Mouse (Mus musculus) megakaryocyte, embryonic 14.5 days (primary cell): ENCODE data around the gene Pip4k2b. TPM values are rescaled to one million over a fixed set of nuclear protein-coding genes. Genes with fewer than 3 reads are reported as not detected.

ENCODE experiments used
- H3K27me3 ChIP-seq: replicated peaks from 2 replicates; pipeline ENCODE3; 2012; ENCODE audit warnings: inconsistent platforms
- H3K36me3 ChIP-seq: replicated peaks from 2 replicates; pipeline ENCODE3; 2012; ENCODE audit warnings: low read length, inconsistent platforms, mixed read lengths
- H3K4me1 ChIP-seq: 2 replicates; pipeline ENCODE4 v1.6.1; 2012; ENCODE audit warnings: inconsistent platforms
- H3K4me3 ChIP-seq: replicated peaks from 2 replicates; pipeline ENCODE3; 2012; ENCODE audit warnings: moderate library complexity, mild to moderate bottlenecking, inconsistent platforms
- H3K9me3 ChIP-seq: 2 replicates; pipeline ENCODE4 v1.6.1; 2012; ENCODE audit warnings: inconsistent platforms
- FLI1 ChIP-seq: IDR thresholded peaks from 2 replicates; pipeline ENCODE4 v1.6.1; 2012; ENCODE audit warnings: low read length, inconsistent platforms, mixed read lengths
- GATA1 ChIP-seq: IDR thresholded peaks from 3 replicates; pipeline ENCODE4 v1.6.1; 2012; ENCODE audit warnings: mixed read lengths, low read length, inconsistent platforms, borderline replicate concordance
- polyA plus RNA-seq: library from polyadenylated mRNA; stranded (reverse); fragments of >175 nt; gene quantifications from 2 replicates; pipeline ENCODE4 v1.2.3, GENCODE M21; 2012; ENCODE audit warnings: low replicate concordance; ENCODE audit not compliant: insufficient read depth

The Pip4k2b gene
- polyA plus RNA-seq, 1 experiment: 31.7 TPM

DNA sequence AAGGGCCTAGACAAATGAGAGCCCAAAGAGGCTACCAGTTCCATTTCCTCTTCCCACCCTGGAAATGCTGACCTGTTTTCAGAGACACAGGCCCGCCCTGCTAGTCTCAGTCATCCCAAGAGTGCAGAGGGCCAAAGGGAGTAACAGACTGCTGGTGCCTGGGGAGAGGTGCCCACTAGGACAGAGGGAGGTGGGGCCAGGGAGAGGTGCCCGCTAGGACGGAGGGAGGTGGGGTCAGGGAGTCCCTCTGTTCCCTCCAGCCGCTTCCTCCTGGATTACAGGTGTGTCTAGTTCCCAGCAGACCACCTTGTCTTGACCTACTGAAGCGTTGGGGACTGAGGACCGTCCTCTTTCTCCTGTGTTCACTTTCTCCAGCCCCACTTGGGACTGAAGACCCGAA lies 59.7 kb downstream of the Pip4k2b start:
- peaks cover 32% of the 10 kb centered on the region for H3K36me3 ChIP-seq

GRCm38 (mm10) chr11:97684063-97684680 lies 60.3 kb downstream of the Pip4k2b start:
- Histone ChIP-seq H3K4me1 (peaks cover 38% of the 10 kb centered on the region), H3K36me3 (peaks cover 35% of the 10 kb centered on the region), H3K27me3 (peaks cover 29% of the 10 kb centered on the region), H3K9me3 (no peaks in the 10 kb centered on the region), H3K4me3 (peak overlapping the region; percentile 19)
- TF ChIP-seq FLI1 (no peak), GATA1 (no peak)

More for the DNA sequence above, 59.7 kb downstream of the Pip4k2b start:
- Histone ChIP-seq H3K27me3 (peaks cover 28% of the 10 kb centered on the region), H3K9me3 (no peaks in the 10 kb centered on the region), H3K4me3 (peak overlapping the region; percentile 28), H3K4me1 (peaks cover 38% of the 10 kb centered on the region)
- TF ChIP-seq FLI1 (no peak), GATA1 (no peak)

- H3K9me3 ChIP-seq: no peaks in the 10 kb centered on the region
- H3K27me3 ChIP-seq: peaks cover 32% of the 10 kb centered on the region
- H3K36me3 ChIP-seq: peaks cover 44% of the 10 kb centered on the region
- H3K4me1 ChIP-seq: peaks cover 38% of the 10 kb centered on the region
- TF ChIP-seq GATA1 (no peak), FLI1 (no peak)
- H3K4me3 ChIP-seq: no peak overlapping the region
Measured at GRCm38 (mm10) chr11:97682504-97683055, 61.9 kb downstream of the Pip4k2b start.

DNA sequence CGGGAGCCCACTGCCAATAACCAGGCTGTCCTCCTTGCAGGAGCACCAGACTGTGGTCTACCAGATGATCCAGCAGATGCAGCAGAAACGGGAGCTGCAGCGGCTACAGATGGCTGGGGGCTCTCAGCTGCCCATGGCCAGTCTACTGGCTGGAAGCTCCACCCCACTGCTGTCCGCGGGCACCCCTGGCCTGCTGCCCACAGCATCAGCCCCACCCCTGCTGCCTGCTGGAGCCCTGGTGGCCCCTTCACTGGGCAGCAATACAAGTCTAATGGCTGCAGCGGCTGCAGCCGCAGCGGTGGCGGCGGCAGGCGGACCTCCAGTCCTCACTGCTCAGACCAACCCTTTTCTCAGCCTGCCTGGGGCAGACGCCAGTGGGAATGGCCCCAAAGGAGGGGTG lies 64.1 kb downstream of the Pip4k2b start:
- no peaks in the 10 kb centered on the region for H3K9me3 ChIP-seq

GRCm38 (mm10) chr11:97678301-97678700 lies 66.2 kb downstream of the Pip4k2b start:
- H3K36me3 ChIP-seq: peaks cover 84% of the 10 kb centered on the region
- H3K27me3 ChIP-seq: peaks cover 11% of the 10 kb centered on the region
- H3K4me1 ChIP-seq: no peaks in the 10 kb centered on the region
- no peaks in the 10 kb centered on the region for H3K9me3 ChIP-seq
- H3K4me3 ChIP-seq: no peak overlapping the region
- TF ChIP-seq GATA1 (no peak), FLI1 (no peak)

More for the DNA sequence above, 64.1 kb downstream of the Pip4k2b start:
- peaks cover 64% of the 10 kb centered on the region for H3K36me3 ChIP-seq
- TF ChIP-seq FLI1: no peak
- H3K27me3 ChIP-seq: peaks cover 19% of the 10 kb centered on the region
- no peak overlapping the region for H3K4me3 ChIP-seq
- H3K4me1 ChIP-seq: peaks cover 20% of the 10 kb centered on the region

- H3K36me3 ChIP-seq: peaks cover 88% of the 10 kb centered on the region
- TF ChIP-seq GATA1: no peak
- TF ChIP-seq FLI1: no peak
- no peak overlapping the region for H3K4me3 ChIP-seq
- no peaks in the 10 kb centered on the region for H3K9me3 ChIP-seq
- H3K27me3 ChIP-seq: peaks cover 11% of the 10 kb centered on the region
- H3K4me1 ChIP-seq: no peaks in the 10 kb centered on the region
Measured at GRCm38 (mm10) chr11:97677842-97678241, 66.7 kb downstream of the Pip4k2b start.

GRCm38 (mm10) chr11:97677381-97677780 lies 67.1 kb downstream of the Pip4k2b start:
- TF ChIP-seq FLI1 (no peak), GATA1 (no peak)
- peaks cover 90% of the 10 kb centered on the region for H3K36me3 ChIP-seq
- H3K27me3 ChIP-seq: peaks cover 11% of the 10 kb centered on the region
- H3K9me3 ChIP-seq: no peaks in the 10 kb centered on the region
- H3K4me1 ChIP-seq: no peaks in the 10 kb centered on the region
- no peak overlapping the region for H3K4me3 ChIP-seq

DNA sequence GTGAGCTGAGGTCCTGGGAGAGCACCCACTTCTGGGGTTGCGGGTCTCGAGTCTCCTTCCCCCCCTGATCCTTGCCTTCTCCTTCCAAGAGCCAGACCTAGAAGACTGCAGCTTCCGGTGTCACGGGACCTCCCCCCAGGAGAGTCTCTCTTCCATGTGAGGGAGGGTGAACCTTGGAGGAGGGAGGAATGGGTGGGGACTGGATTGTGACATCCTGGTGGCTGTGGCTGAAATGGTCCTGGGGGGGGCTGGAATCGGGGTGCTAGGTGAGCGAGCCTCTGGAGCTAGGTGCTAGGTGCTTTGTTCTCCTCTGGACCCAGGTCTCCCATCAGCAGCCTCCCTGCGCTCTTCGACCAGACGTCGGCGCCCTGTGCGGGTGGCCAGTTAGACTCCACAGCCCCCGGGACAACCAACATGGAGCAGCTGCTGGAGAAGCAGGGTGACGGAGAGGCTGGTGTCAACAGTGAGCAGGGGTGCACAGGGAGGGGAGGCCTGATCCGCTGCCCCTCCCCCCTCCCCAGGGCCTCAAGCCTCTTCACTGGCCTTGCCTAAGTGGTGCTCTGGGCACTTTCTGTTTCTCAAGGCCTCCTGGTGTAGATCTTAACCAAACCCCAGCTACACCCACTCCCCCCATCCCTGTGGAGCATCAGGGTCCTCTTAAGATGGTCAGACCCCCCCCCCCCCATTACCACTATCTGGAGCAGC lies 68.3 kb downstream of the Pip4k2b start:
- Histone ChIP-seq H3K36me3 (peaks cover 90% of the 10 kb centered on the region), H3K9me3 (no peaks in the 10 kb centered on the region), H3K4me1 (no peaks in the 10 kb centered on the region), H3K27me3 (peaks cover 19% of the 10 kb centered on the region), H3K4me3 (no peak overlapping the region)
- no peak for TF ChIP-seq FLI1
- no peak for TF ChIP-seq GATA1

GRCm38 (mm10) chr11:97673148-97673547 lies 71.4 kb downstream of the Pip4k2b start:
- Histone ChIP-seq H3K4me3 (no peak overlapping the region), H3K4me1 (peaks cover 15% of the 10 kb centered on the region; the same call in 1 of the 2 replicates), H3K27me3 (peaks cover 36% of the 10 kb centered on the region), H3K36me3 (peaks cover 96% of the 10 kb centered on the region), H3K9me3 (no peaks in the 10 kb centered on the region)
- TF ChIP-seq GATA1 (no peak), FLI1 (no peak)

- peaks cover 91% of the 10 kb centered on the region for H3K36me3 ChIP-seq
- H3K27me3 ChIP-seq: peaks cover 40% of the 10 kb centered on the region
- TF ChIP-seq FLI1 (no peak), GATA1 (no peak)
- H3K4me1 ChIP-seq: peaks cover 24% of the 10 kb centered on the region
- H3K9me3 ChIP-seq: 0 out of 2 replicates have a peak, but pooled peaks cover under 1% of the 10 kb centered on the region
- no peak overlapping the region for H3K4me3 ChIP-seq
Measured at GRCm38 (mm10) chr11:97671177-97671527, 73.4 kb downstream of the Pip4k2b start.
